Mouse (Mus musculus): ENCODE results near the gene Nphs1. TPM values are rescaled to one million over a fixed set of nuclear protein-coding genes. Genes with fewer than 3 reads are reported as not detected.
A peak's percentile ranks its signal among the peaks of the same experiment; 100 is the strongest.

The Nphs1 gene
- total and polyA plus RNA-seq, 3 experiments: 1.2 to 2.3 TPM; not detected in 1

DNA sequence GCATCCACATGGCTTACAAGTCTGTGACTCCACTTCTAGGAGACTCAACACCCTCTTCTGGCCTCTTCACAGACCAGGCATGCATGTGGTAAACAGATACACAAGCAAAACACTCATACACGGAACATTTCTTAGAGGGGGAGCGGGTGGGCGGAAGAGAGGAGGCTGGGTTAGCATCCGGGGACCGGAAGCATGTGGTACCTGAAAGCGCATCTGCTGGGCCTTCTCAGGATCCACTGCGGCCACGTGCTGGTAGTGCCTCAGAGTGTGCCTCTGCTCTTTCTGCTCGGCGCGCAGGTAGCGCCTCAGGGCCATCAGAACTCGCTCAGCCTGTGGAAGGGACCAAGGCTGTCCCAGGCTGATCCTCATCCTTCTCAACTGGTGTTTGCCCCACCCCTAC lies 18.4 kb upstream of the Nphs1 start:
- H3K79me2 ChIP-seq (ENCODE audit: control insufficient read depth, insufficient read depth, low read length, poor library complexity): no peaks in the 10 kb centered on the region
- DNase-seq (ENCODE audit: low read depth, low spot score): no peak
- H3K27ac ChIP-seq (ENCODE audit: control insufficient read depth, low read depth, low read length): no peak overlapping the region
- no peak overlapping the region for H3K4me3 ChIP-seq (ENCODE audit: control insufficient read depth in 1 of 2, insufficient read depth in 1 of 2, low read depth in 2 of 2, low read length in 2 of 2)
- no peak overlapping the region for H3K9ac ChIP-seq (ENCODE audit: control insufficient read depth, low read depth, low read length, poor library complexity, severe bottlenecking)
- no peaks in the 10 kb centered on the region for H3K36me3 ChIP-seq (ENCODE audit: control insufficient read depth in 1 of 2, insufficient read depth in 2 of 2, low read length in 2 of 2)
- H3K27me3 ChIP-seq (ENCODE audit: control insufficient read depth in 1 of 2, insufficient read depth in 2 of 2, low read length in 2 of 2): no peaks in the 10 kb centered on the region
- H3K4me1 ChIP-seq (ENCODE audit: control insufficient read depth in 1 of 2, insufficient read depth in 2 of 2, low read length in 2 of 2): peaks cover 0 to 5% of the 10 kb centered on the region in 2 experiments; a peak in 1 of 4 replicates
- TF ChIP-seq ZNF384 (IDR thresholded peaks at IDR 0.05; ENCODE audit: low read depth, low read length): no peak
- TF ChIP-seq KAT2A (conservative IDR thresholded peaks at IDR 0.05; ENCODE audit: low read depth, low read length): no peak
- TF ChIP-seq RCOR1 (IDR thresholded peaks at IDR 0.05; ENCODE audit: low read depth, low read length): no peak
- no peak for TF ChIP-seq POLR2A (IDR thresholded peaks at IDR 0.05; ENCODE audit: control insufficient read depth in 1 of 2, insufficient read depth in 1 of 2, low read depth in 1 of 2, low read length in 2 of 2, poor library complexity in 1 of 2)
- no peak for TF ChIP-seq RAD21 (IDR thresholded peaks at IDR 0.05; ENCODE audit: low read depth, low read length)
- TF ChIP-seq CTCF (IDR thresholded peaks at IDR 0.05 in 2 of 3, conservative IDR thresholded peaks at IDR 0.05 in 1 of 3; ENCODE audit: control insufficient read depth in 1 of 3, insufficient read depth in 1 of 3, low read depth in 2 of 3, low read length in 3 of 3, poor library complexity in 1 of 3, severe bottlenecking in 1 of 3): no peak
- no peak for TF ChIP-seq SMC3 (IDR thresholded peaks at IDR 0.05; ENCODE audit: low read depth, low read length)
- no peak for TF ChIP-seq BHLHE40 (IDR thresholded peaks at IDR 0.05; ENCODE audit: borderline replicate concordance, low read depth, low read length)
- TF ChIP-seq TAL1 (IDR thresholded peaks at IDR 0.05; ENCODE audit: low read length): no peak
- TF ChIP-seq USF1 (IDR thresholded peaks at IDR 0.05; ENCODE audit: low read depth, low read length): no peak
- no peak for TF ChIP-seq MYB (IDR thresholded peaks at IDR 0.05; ENCODE audit: low read depth, low read length)
- TF ChIP-seq ELF1 (IDR thresholded peaks at IDR 0.05; ENCODE audit: low read depth, low read length): no peak
- no peak for TF ChIP-seq POLR2AphosphoS5 (IDR thresholded peaks at IDR 0.05; ENCODE audit: borderline replicate concordance, low read depth, low read length)
- no peak for TF ChIP-seq CHD2 (IDR thresholded peaks at IDR 0.05; ENCODE audit: low read length)
- TF ChIP-seq CHD1 (IDR thresholded peaks at IDR 0.05; ENCODE audit: low read depth, low read length): no peak
- no peak for TF ChIP-seq MAZ (IDR thresholded peaks at IDR 0.05; ENCODE audit: low read depth, low read length)
- no peak for TF ChIP-seq HCFC1 (IDR thresholded peaks at IDR 0.05; ENCODE audit: low read depth, low read length)
- no peak for TF ChIP-seq JUND (IDR thresholded peaks at IDR 0.05; ENCODE audit: low read depth, low read length)
- no peak for TF ChIP-seq ZC3H11A (IDR thresholded peaks at IDR 0.05; ENCODE audit: low read depth, low read length)
- no peak for TF ChIP-seq USF2 (IDR thresholded peaks at IDR 0.05; ENCODE audit: borderline replicate concordance in 1 of 2, insufficient read depth in 1 of 2, low read depth in 1 of 2, low read length in 2 of 2)
- no peaks in the 10 kb centered on the region for H3K9me3 ChIP-seq (replicated peaks; ENCODE audit: insufficient read depth, low read length)

DNA sequence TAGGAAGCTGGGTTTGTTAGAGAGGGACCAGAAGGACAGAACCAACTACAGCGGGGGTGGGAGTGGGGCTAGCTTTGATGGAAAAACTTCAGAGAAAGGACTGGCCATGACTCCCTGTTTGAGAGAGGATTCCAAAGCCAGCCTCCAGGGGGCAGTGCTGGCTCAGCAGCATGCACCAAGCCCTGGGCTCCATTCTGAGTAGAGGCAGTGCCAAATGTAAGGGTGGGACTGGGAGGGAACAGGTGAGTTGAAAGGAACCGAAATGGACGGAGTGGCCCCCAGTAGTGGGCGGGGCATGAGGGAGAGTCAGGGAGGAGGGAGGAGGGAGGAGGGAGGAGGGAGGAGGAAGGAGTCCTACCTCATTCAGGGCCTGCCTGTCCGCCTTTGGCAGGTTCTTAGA lies 17.4 kb upstream of the Nphs1 start:
- Histone ChIP-seq H3K79me2 (ENCODE audit: control insufficient read depth, insufficient read depth, low read length, poor library complexity) (no peaks in the 10 kb centered on the region; the same call in 1 of the 2 replicates), H3K27me3 (ENCODE audit: control insufficient read depth in 1 of 2, insufficient read depth in 2 of 2, low read length in 2 of 2) (no peaks in the 10 kb centered on the region), H3K4me1 (ENCODE audit: control insufficient read depth in 1 of 2, insufficient read depth in 2 of 2, low read length in 2 of 2) (peaks cover 0 to 8% of the 10 kb centered on the region in 2 experiments; a peak in 1 of 4 replicates), H3K4me3 (ENCODE audit: control insufficient read depth in 1 of 2, insufficient read depth in 1 of 2, low read depth in 2 of 2, low read length in 2 of 2) (no peak overlapping the region), H3K9ac (ENCODE audit: control insufficient read depth, low read depth, low read length, poor library complexity, severe bottlenecking) (no peak overlapping the region), H3K27ac (ENCODE audit: control insufficient read depth, low read depth, low read length) (no peak overlapping the region), H3K36me3 (ENCODE audit: control insufficient read depth in 1 of 2, insufficient read depth in 2 of 2, low read length in 2 of 2) (no peaks in the 10 kb centered on the region; a peak in 1 of 4 replicates), H3K9me3 (replicated peaks; ENCODE audit: insufficient read depth, low read length) (no peaks in the 10 kb centered on the region)
- TF ChIP-seq ZKSCAN1 (IDR thresholded peaks at IDR 0.05; ENCODE audit: low read depth, low read length): no peak
- no peak for TF ChIP-seq GATA1 (IDR thresholded peaks at IDR 0.05; ENCODE audit: low read depth, low read length)
- TF ChIP-seq KAT2A (conservative IDR thresholded peaks at IDR 0.05; ENCODE audit: low read depth, low read length): no peak
- TF ChIP-seq ZMIZ1 (IDR thresholded peaks at IDR 0.05; ENCODE audit: low read depth, low read length): no peak
- TF ChIP-seq HCFC1 (IDR thresholded peaks at IDR 0.05; ENCODE audit: low read depth, low read length): no peak
- peak; percentile 63 to 89 (median 74) for TF ChIP-seq CTCF (IDR thresholded peaks at IDR 0.05 in 2 of 3, conservative IDR thresholded peaks at IDR 0.05 in 1 of 3; ENCODE audit: control insufficient read depth in 1 of 3, insufficient read depth in 1 of 3, low read depth in 2 of 3, low read length in 3 of 3, poor library complexity in 1 of 3, severe bottlenecking in 1 of 3)
- peak; percentile 52 for TF ChIP-seq RAD21 (IDR thresholded peaks at IDR 0.05; ENCODE audit: low read depth, low read length)
- no peak for TF ChIP-seq POLR2A (IDR thresholded peaks at IDR 0.05; ENCODE audit: control insufficient read depth in 1 of 2, insufficient read depth in 1 of 2, low read depth in 1 of 2, low read length in 2 of 2, poor library complexity in 1 of 2)
- 0 out of 2 replicates have a peak, but pooled peaks have one; percentile 30 for TF ChIP-seq ZC3H11A (IDR thresholded peaks at IDR 0.05; ENCODE audit: low read depth, low read length)
- peak; percentile 52 for TF ChIP-seq SMC3 (IDR thresholded peaks at IDR 0.05; ENCODE audit: low read depth, low read length)
- peak; percentile 75; the same call in 1 of the 2 replicates for TF ChIP-seq MAFK (IDR thresholded peaks at IDR 0.05; ENCODE audit: borderline replicate concordance, low read depth, low read length)
- TF ChIP-seq E2F4 (IDR thresholded peaks at IDR 0.05; ENCODE audit: borderline replicate concordance, low read depth, low read length): no peak
- peak; percentile 50 for DNase-seq (ENCODE audit: low read depth, low spot score)
